Mouse (Mus musculus): Measurements from ENCODE around the gene Arih2.

The Arih2 gene

DNA sequence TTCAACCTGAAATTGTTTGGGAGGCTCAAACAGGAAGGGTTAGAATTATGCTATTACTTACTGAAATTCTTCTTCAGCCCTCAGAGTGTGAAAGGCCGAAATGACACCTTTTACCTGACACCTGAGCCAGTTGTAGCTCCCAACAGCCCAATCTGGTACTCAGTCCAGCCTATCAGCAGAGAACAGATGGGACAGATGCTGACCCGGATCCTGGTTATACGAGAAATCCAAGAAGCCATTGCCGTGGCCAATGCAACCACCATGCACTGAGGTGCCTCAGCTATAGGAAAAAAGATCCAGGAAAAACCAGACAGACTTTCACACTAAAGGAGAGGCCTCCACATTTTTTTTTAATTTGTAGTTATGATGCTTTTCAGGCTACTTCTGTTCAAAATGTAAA, 90.0 kb downstream of the Arih2 start:
- DNase-seq, result no peak

Measured in kidney, postnatal 25 days (tissue).